Mouse (Mus musculus): ENCODE measurements around the gene Icam5. TPM values are rescaled to one million over a fixed set of nuclear protein-coding genes. Genes with fewer than 3 reads are reported as not detected.
A peak's percentile ranks its signal among the peaks of the same experiment; 100 is the strongest.

Gene Icam5
- total RNA-seq, 2 experiments from 2014 or later = 203 to 239 TPM

DNA sequence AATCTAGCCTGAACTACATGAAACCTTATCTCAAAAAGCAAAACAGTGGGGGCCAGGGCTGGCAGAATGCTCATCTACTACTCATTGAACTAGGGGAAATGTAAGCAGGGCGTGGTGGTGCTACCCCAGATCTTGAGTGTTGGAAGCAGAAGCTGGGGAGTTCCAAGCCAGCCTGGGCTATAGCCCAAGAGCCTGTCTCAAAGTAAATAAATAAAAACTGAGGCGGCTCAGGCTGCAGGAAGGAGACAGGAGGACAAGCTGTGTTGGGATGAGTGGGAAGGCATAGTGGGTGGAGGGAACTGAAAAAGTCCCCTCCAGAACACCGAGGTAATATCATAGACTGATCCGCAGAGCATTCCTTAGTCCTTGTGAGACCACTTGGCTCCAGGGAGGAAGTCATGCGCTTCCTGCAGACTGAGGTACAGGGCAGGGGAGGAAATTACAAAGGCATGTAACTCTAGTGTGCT lies 20.0 kb upstream of the Icam5 start:
- DNase-seq (ENCODE audit: low spot score in 2 of 2) = no peak

DNA sequence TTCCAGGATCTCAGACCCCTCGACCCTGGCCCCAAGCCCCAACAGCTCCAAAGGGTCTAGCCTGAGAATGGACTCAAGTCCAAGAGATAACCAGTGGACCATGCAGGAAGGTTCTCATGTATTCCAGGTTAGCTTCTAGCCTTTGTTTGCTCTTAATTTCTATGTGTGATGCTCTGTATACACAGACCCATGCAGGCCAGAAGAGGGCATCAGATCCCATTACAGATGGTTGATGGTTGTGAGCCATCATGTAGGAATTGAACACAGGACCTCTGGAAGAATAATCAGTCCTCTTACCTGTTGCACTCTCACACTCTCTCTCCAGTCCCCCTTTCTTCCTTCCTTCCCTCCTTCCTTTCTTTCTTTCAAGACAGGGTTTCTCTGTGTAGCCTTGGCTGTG lies 19.5 kb upstream of the Icam5 start:
- no peak for DNase-seq (ENCODE audit: low spot score in 2 of 2)

DNA sequence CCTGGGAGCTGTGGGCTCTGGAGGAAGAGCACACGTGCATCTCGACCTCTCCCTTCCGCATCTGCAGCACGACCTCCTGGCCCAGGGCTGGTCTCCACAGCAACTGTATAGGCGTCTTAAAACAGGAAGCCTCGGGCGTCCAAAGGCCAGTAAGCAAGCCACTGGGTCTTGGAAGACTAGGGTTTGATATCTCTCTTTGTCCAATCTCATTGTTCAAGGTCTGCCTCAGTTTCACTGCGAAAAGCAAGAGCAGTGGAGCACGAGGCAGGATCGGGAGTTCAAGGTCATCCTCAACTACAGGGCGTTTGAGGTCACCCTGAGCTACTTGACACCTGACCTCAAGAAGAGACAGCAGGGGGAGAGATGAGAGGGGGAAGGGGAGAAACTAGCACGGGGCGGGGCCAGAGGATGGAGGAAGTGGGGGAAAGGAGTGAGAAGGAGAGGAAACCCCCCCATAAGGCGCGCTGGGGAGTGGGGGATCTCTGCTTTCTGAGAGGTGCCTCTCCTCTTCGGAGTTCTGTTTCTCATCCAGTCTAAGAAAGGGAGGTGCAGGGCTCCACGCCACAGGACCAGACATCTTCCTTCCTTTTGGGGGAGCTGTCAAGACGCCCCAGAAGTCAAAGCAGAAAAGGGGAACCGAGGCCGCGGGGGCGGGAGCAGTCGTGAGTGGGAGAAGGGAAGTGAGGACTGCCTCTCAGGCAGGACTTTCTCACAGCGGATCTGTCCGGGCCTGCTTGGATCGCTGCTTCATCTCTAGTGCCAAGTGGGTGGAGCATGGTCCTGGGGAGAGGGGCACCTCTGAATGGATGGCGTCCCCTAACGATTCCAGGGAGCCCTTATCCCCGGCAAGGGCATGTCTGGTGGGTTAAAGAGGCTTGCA lies 16.9 kb upstream of the Icam5 start:
- peak; percentile 37 to 38 for DNase-seq (ENCODE audit: low spot score in 2 of 2)

DNA sequence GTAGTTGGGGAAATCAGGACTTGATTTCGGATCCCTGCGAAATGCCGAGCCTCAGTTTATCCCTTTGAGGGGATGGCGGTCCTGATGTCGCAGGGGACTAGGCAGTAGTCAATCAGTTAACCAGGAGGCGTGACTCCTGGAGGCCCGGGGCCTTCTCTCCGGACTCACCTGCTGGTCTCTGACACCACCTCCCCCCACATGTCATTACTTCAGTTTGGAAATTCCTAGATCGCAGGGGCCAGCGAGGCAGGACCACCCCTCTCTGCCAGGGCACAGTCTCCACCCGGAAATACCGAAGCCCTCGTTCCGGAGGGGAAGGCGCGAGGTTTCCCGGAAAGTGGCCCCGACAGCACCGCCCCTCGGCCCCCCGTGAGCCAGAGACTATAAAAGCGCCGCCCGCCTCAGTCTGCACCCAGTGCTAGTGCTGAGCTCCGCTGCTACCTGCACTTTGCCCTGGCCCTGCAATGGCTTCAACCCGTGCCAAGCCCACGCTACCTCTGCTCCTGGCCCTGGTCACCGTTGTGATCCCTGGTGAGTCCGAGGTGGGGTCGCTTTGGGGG lies 16.2 kb upstream of the Icam5 start, which contains the start of gene Icam1:
Icam1 (plus strand) TSS at position 415 of the 560 bp plus-strand sequence.
- DNase-seq (ENCODE audit: low spot score in 2 of 2) = no peak

DNA sequence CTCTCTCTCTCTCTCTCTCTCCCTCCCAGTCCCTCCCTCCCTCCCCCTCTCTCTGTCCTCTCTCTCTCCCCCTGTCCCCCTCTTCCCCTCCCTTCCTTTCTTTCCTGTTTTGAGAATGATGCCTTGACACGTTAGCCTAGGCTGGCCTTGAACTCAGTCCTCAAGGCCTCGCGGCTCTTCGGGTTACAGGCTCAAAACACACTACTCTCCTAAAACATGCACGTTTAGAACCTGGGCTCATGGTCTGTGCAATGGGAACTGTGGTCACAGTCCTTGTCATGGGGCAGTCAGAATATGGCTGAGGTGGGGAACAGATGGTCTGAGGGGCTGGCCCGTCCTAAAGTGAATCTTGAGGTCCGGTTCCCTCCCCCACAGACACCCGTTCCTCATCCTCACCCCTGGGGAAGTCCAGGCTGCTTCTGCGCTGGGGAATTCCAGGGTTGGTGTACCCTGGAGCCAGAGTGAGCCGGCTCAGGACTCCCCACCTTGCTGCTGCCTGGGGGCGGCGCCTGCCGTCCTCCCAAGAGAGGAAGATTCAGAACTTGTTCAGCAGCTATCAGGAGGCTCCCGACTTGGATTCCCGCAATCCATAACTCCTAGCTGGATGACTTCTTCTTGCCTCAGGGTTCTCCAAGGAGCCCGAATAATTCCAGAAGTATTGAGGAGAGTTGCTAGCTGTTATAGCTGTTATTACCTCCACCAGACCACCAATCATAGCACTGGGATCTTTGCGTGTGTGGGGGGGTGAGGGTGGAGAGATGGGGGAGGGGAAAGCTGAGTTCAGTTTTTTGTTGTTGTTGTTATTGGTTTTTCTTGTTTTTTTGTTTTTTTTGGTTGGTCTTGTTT lies 15.3 kb upstream of the Icam5 start:
- DNase-seq (ENCODE audit: low spot score in 2 of 2) = no peak

DNA sequence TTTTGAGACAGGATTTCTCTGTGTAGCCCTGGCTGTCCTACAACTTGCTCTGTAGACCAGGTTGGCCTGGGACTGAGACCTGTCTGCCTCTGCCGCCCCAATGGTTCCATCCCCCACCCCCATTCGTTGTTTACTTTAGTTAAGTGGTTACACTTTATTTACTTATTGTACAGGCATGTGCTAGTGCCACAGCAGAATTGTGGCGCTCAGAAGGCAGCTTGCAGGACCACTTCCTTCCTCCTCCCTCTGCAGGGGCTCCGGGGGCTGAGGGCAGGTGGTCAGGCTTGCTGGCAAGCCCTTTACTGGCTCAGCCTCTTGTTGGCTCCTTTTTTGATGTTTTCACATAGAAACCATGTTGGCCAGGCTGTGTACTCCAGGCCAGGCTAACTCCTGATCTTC lies 14.7 kb upstream of the Icam5 start:
- DNase-seq (ENCODE audit: low spot score in 2 of 2) = no peak

DNA sequence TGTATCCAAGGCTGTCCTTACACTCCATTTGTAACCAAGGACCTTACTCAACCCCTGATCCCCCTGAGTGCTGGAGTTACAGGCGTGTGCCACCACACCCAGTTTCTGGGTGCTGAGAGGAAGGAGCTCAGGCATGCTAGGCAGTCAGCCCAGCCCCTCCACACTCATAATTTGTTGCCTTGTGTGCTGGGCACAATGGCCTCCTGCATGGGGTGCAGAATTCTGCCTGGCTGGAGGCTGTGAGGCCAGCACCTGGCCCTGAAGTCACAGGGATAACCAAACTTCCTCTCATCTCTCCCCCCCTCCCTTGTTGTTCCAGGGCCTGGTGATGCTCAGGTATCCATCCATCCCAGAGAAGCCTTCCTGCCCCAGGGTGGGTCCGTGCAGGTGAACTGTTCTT lies 13.3 kb upstream of the Icam5 start:
- no peak for DNase-seq (ENCODE audit: low spot score in 2 of 2)

DNA sequence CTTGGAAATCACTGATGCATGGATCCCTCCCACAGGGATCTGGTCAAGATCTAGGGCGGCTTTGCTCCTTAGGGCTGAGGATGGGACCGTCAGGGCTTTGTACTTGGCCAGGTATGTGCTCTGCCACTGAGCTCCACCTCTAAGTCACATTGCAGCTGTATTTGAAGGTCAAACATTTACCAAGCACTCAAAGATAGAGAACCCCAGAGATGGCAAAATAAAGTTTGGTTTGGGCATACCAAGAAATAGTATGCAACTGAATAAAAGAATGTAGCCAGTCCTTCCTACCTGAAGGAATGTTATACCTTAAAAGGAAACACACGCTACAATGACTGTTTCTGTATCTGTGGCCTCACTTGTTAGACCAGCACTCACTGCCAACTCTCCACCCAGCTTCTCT lies 10.5 kb upstream of the Icam5 start:
- no peak for DNase-seq (ENCODE audit: low spot score in 2 of 2)

DNA sequence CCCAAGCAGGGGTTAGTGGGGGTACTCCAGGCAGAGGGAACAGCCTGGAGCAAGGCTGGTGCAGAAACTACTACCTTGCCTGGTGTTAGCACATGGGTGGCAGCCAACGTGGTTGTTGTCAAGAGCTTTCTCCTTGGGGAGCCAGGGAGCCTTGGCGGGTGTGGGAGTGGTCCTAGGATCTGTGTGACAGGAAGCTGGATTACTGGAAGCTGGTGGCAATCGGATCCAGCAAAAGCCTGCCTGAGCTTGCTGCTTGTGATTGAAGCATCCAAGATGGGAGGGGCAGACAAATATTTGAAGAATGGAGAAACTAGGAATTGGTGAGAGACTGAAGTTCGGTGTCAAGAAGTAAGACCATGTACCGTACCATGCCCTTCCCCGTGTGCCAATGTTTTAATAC lies 9.6 kb upstream of the Icam5 start:
- DNase-seq (ENCODE audit: low spot score in 2 of 2) = no peak

DNA sequence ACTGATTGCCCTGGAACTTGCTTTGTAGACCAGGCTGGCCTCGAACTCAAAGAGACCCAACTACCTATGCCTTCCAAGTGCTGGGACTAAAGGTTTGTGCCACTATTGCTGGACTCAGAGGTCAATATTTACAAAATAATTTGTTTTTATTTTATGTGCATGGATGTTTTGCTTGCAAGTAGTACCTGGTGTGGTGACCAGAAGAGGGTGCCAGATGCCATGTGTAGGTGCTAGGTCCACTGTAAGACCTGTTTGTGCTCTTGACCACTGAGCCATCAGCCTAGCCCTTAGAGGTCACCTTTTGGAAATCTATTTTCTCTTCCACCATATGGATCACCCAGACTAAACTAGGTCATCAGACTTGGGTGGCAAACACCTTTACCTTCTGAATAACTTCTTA lies 9.1 kb upstream of the Icam5 start:
- DNase-seq (ENCODE audit: low spot score in 2 of 2) = no peak

DNA sequence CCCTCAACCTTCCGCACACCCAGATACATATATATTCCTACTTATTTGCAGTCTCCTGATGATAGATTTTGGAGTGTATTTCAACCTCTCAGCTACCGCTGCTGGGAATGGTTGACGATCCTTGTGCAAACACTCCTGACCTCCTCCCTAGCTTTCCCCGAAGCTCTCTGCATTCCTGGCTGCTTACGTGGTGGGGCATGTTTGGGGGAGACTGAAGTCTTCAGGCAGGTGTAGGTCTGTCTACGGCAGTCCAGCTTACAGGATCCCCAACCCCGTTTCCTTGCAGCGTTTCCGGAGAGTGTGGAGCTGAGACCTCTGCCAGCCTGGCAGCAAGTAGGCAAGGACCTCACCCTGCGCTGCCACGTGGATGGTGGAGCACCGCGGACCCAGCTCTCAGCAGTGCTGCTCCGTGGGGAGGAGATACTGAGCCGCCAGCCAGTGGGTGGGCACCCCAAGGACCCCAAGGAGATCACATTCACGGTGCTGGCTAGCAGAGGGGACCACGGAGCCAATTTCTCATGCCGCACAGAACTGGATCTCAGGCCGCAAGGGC lies 6.5 kb upstream of the Icam5 start:
- DNase-seq (ENCODE audit: low spot score in 2 of 2) = no peak

DNA sequence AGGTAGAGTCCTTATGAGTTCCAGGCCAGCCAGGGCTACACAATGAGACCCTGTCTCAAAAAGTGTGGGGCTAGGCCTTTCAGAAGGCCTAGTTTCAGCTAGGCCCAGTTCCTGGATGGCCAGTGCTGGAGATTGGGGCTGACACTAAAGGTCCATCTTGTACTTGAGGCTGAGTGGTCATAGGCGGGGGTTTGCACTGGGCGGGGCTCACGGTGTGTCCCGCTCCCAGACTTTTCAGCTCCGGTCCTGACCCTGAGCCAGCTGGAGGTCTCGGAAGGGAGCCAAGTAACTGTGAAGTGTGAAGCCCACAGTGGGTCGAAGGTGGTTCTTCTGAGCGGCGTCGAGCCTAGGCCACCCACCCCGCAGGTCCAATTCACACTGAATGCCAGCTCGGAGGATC lies 5.0 kb upstream of the Icam5 start:
- DNase-seq (ENCODE audit: low spot score in 2 of 2) = no peak

DNA sequence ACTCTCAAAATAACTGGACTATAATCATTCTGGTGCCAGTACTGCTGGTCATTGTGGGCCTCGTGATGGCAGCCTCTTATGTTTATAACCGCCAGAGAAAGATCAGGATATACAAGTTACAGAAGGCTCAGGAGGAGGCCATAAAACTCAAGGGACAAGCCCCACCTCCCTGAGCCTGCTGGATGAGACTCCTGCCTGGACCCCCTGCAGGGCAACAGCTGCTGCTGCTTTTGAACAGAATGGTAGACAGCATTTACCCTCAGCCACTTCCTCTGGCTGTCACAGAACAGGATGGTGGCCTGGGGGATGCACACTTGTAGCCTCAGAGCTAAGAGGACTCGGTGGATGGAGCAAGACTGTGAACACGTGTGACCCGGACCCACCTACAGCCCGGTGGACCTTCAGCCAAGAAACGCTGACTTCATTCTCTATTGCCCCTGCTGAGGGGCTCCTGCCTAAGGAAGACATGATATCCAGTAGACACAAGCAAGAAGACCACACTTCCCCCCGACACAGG lies 4.0 kb upstream of the Icam5 start:
- DNase-seq (ENCODE audit: low spot score in 2 of 2) = no peak

DNA sequence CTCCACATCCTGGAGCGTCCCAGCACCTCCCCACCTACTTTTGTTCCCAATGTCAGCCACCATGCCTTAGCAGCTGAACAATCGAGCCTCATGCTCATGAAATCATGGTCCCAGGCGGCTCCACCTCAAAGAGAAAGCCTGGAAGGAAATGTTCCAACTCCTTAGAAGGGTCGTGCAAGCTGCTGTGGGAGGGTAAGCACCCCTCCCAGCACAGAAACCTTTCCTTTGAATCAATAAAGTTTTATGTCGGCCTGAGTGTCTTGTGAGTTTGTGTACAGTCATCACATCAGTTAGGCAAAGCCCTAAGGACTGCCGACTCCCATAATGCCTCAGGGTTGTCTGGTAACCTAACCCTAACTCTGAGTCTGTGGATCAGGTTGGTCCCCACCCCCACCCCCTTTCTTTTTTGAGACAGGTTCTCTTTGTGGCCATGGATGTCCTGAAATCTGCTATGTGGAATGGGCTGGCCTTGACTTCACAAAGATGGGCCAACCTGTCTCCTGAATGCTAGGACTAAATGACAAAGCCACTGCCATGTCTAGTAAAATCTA lies 3.2 kb upstream of the Icam5 start:
- no peak for DNase-seq (ENCODE audit: low spot score in 2 of 2)

DNA sequence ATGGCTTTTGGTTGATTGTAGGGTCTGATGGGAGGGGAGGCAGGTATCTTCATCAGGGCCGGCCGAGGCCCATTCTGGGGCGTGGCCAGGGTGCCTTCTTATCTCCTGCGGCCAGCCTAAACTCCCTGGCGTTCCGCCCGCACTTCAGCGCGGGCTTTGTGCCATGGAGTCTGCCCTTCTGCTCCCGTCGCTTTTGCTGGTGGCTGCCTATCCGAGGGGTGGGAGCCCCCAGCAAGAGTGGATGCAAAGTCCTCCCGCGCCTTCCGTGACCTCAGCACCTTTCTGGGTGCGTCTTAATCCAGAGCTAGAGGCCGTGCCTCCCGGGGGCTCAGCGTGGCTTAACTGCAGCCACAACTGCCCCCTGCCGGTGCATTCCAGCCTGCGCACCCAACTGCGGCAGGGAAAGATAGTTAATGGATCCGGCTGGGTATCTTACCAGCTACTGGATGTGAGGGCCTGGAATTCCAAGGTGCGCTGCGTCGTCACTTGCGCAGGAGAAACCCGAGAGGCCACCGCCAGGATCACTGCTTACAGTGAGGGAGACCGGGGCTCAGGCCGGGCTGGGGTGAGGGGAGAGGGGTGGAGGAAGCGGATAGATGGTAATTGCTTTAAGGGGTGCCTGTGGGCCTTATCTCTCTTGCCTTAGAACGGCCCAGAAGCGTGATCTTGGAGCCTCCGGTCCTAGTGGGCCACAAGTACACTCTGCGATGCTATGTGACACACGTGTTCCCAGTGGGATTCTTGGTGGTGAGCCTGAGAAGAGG lies 2.4 kb upstream of the Icam5 start, which contains the start of gene Icam4:
Icam4 (plus strand) TSS at position 83 of the 764 bp plus-strand sequence.
- peak; percentile 76 to 81 for DNase-seq (ENCODE audit: low spot score in 2 of 2)

DNA sequence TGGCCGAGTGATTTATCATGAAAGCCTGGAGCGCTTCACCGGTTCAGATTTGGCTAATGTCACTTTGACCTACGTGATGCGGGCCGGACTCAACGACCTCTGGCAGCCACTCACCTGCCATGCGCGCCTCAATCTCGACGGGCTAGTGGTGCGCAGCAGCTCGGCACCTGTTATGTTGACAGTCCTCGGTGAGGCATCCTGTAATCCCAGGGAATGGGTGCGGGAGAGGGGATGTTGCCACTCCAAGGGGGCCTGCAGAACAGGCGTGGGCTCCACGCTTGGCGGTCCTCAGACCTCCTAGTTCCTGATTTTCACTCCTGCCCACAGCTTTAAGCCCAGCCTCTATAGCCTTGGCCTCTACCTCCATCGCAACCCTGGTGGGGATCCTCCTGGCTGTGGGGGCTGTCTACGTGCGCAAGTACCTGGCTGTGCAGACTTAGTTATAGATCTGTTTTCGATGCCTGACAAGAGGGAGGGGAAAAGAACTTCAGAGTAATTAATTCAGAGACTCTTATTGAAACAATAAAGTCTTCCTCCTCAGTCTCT lies 1.7 kb upstream of the Icam5 start:
- DNase-seq (ENCODE audit: low spot score in 2 of 2) = no peak

DNA sequence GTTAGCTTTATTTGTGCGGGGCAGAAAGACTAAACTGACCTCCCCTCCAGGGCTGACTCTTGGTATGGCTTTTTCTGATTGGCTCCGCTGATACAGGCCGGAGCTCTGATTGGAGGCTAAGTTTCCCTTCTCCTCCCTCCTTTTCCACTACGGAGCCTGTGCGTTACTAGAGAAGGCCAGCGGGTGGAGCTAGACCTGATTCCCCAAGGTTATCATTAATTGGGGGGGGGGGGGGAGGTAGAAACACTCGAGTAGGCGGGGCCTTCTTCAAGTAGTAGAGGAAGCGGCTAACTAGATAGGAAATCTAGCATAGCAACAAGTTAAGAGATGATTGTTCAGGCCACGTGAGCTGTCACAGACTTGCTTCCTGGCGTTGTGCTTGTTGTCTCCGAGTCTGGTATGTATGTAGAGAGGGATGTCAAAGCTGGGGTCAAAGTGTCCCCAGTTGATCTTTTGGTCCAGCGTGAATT lies 1.1 kb upstream of the Icam5 start:
- DNase-seq (ENCODE audit: low spot score in 2 of 2) = peak; percentile 75 to 81

DNA sequence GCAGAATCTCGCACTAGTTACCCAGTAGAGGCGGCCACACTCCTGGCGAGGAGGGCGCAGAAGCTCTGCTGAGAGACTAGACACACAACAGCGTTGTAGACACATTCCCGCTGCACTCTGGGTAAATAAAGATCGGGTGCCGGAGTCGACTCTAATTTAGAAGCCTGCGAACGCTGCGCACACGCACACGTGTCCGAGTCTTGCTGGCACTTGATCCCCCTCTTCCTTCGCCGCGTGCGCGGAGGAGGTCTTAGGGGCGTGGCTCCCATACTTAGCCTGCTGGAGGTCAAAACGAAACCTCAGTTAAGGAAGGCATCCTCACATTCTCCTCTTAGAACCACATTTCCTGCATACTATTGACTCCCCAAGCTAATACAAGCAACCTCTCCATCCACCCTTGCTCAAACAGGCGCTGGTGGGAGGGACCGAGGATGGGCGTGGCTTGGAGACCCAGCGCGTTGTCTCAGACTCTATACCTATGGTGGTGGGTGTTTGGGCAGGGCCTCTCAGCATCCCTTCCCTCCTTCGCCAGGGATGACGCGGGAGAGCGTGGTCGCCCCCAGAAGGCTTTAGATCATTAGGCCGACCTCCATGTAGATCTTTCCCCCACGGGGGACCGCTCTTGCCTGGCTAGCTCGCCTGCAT lies 500 bp upstream of the Icam5 start:
- DNase-seq (ENCODE audit: low spot score in 2 of 2) = peak; percentile 68 to 82

DNA sequence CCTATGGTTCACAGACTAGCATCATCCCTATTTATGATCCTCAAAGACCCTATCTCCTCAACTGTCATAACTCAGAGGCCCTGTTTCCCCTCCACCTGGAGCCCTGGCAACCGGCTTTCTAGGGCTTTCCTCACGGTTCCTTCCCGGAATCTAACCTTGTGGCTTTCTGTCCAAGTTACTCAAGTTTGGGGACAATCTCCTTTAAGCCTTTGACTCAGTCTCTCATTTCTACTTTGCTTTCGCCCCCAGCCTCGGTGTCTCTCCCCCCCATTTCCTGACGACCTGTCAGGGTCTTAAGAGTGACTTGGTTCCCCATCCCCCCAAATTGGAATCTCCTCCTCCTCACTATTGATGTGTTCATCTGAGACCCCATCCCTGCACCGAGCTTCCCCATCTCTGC lies 618 bp downstream of the Icam5 start:
- DNase-seq (ENCODE audit: low spot score in 2 of 2) = peak in 1 of 2 experiments; percentile 11

All from left cerebral cortex, adult 18-20 months (tissue).